Mouse (Mus musculus) heart, embryonic 14.5 days (tissue): ENCODE data around the gene Mast4. TPM values are rescaled to one million over a fixed set of nuclear protein-coding genes. Genes with fewer than 3 reads are reported as not detected.
A peak's percentile ranks its signal among the peaks of the same experiment; 100 is the strongest.

Experiments used
- ATAC-seq: fragments of 200-750 bp; cut with Nextera tagmentation; 2 replicates; pipeline ENCODE4 v1.8.0; 2017; ENCODE audit warnings: low read depth, moderate TSS enrichment; ENCODE audit not compliant: insufficient number of reproducible peaks, insufficient read depth, low FRiP score
- H3K27ac ChIP-seq, 2 experiments: fragments of 200-500 bp in 1 of 2; fragments of 300-500 bp in 1 of 2; sonication (generic) in 1 of 2; replicated peaks in 1 of 2; 2 replicates each; pipeline ENCODE4 v1.5.1; 2012 to 2014; ENCODE audit warnings: low read depth in 2 of 2, low read length in 2 of 2, control low read depth in 1 of 2, mild to moderate bottlenecking in 1 of 2, mixed read lengths in 1 of 2; ENCODE audit not compliant: control insufficient read depth in 1 of 2, insufficient read depth in 1 of 2
- H3K27me3 ChIP-seq: fragments of 300-500 bp; sonication (generic); 2 replicates; pipeline ENCODE4 v1.6.1; 2014; ENCODE audit warnings: mild to moderate bottlenecking, low read length, control low read depth; ENCODE audit not compliant: control insufficient read depth, insufficient read depth
- H3K36me3 ChIP-seq: fragments of 300-500 bp; sonication (generic); 2 replicates; pipeline ENCODE4 v1.6.1; 2014; ENCODE audit warnings: mild to moderate bottlenecking, control low read depth, low read length, mixed read lengths; ENCODE audit not compliant: control insufficient read depth, insufficient read depth
- H3K4me1 ChIP-seq, 2 experiments: fragments of 200-500 bp in 1 of 2; fragments of 300-500 bp in 1 of 2; sonication (generic) in 1 of 2; 2 replicates each; pipeline ENCODE4 v1.6.1; 2012 to 2014; ENCODE audit warnings: low read length in 2 of 2, control low read depth in 1 of 2, mixed read lengths in 1 of 2; ENCODE audit not compliant: control insufficient read depth in 2 of 2, insufficient read depth in 2 of 2
- H3K4me2 ChIP-seq: fragments of 300-500 bp; sonication (generic); 2 replicates; pipeline ENCODE4 v1.6.1; 2014; ENCODE audit warnings: mild to moderate bottlenecking, low read length
- H3K4me3 ChIP-seq, 2 experiments: fragments of 200-500 bp in 1 of 2; fragments of 300-500 bp in 1 of 2; sonication (generic) in 1 of 2; 2 replicates each; pipeline ENCODE4 v1.5.1; 2012 to 2014; ENCODE audit warnings: low read length in 2 of 2, mild to moderate bottlenecking in 2 of 2, control low read depth in 1 of 2, low read depth in 1 of 2, moderate library complexity in 1 of 2; ENCODE audit not compliant: control insufficient read depth in 1 of 2, insufficient read depth in 1 of 2
- H3K9ac ChIP-seq: fragments of 300-500 bp; sonication (generic); 2 replicates; pipeline ENCODE4 v1.6.1; 2014; ENCODE audit warnings: mild to moderate bottlenecking, low read length
- H3K9me3 ChIP-seq: fragments of 300-500 bp; sonication (generic); 2 replicates; pipeline ENCODE4 v1.6.1; 2016; ENCODE audit warnings: low read length, control low read depth; ENCODE audit not compliant: control insufficient read depth
- WGBS: fragments of 180-500 bp; shearing (Covaris S2); extraction: QIAGEN DNeasy Blood & Tissue Kit; methylation state at CpG from one replicate; pipeline ENCODE4 v1.1.7; 2014; 5-methylcytosine and 5-hydroxymethylcytosine counted together
- polyA plus RNA-seq: library from polyadenylated mRNA; unstranded; fragments of >200 nt; fragmentation: Nextera tagmentation; extraction: Ambion mirVana; gene quantifications from 2 replicates; pipeline ENCODE4 v1.2.1, GENCODE M21; 2014

Gene Mast4
- polyA plus RNA-seq, 1 experiment from 2014 or later, result 54.1 TPM

GRCm38 (mm10) chr13:102949756-102950155 is 384.5 kb downstream of the Mast4 start:
- 83% methylated on average over 7 of the region's 7 CpGs for WGBS
- no peak for ATAC-seq
- Histone ChIP-seq H3K4me3 (no peak overlapping the region), H3K9me3 (no peaks in the 10 kb centered on the region), H3K27me3 (no peaks in the 10 kb centered on the region), H3K9ac (no peak overlapping the region), H3K27ac (peak overlapping the region in 1 of 2 experiments; percentile 46; a peak in 2 of 4 replicates), H3K36me3 (no peaks in the 10 kb centered on the region), H3K4me1 (peaks cover 23 to 42% of the 10 kb centered on the region in 2 experiments), H3K4me2 (no peak overlapping the region)

GRCm38 (mm10) chr13:102948966-102949365 is 385.3 kb downstream of the Mast4 start:
- H3K27ac ChIP-seq, result peak overlapping the region; percentile 4 to 47; a peak in 3 of 4 replicates
- H3K4me2 ChIP-seq, result no peak overlapping the region
- H3K4me1 ChIP-seq, result peaks cover 24 to 43% of the 10 kb centered on the region in 2 experiments
- WGBS, result 45% methylated on average over 3 of the region's 3 CpGs
- H3K36me3 ChIP-seq, result no peaks in the 10 kb centered on the region
- peak; percentile 27; the same call in 1 of the 2 replicates for ATAC-seq
- H3K4me3 ChIP-seq, result no peak overlapping the region
- H3K27me3 ChIP-seq, result no peaks in the 10 kb centered on the region
- H3K9ac ChIP-seq, result no peak overlapping the region
- no peaks in the 10 kb centered on the region for H3K9me3 ChIP-seq

- Histone ChIP-seq H3K9me3 (no peaks in the 10 kb centered on the region), H3K27me3 (no peaks in the 10 kb centered on the region), H3K4me1 (peaks cover 20 to 36% of the 10 kb centered on the region in 2 experiments), H3K4me3 (no peak overlapping the region), H3K27ac (no peak overlapping the region), H3K4me2 (no peak overlapping the region), H3K9ac (no peak overlapping the region), H3K36me3 (no peaks in the 10 kb centered on the region)
- WGBS, result 85% methylated on average over 2 of the region's 2 CpGs
- ATAC-seq, result no peak
These were observed 386.8 kb downstream of the Mast4 start for GRCm38 (mm10) chr13:102947546-102947945.

DNA sequence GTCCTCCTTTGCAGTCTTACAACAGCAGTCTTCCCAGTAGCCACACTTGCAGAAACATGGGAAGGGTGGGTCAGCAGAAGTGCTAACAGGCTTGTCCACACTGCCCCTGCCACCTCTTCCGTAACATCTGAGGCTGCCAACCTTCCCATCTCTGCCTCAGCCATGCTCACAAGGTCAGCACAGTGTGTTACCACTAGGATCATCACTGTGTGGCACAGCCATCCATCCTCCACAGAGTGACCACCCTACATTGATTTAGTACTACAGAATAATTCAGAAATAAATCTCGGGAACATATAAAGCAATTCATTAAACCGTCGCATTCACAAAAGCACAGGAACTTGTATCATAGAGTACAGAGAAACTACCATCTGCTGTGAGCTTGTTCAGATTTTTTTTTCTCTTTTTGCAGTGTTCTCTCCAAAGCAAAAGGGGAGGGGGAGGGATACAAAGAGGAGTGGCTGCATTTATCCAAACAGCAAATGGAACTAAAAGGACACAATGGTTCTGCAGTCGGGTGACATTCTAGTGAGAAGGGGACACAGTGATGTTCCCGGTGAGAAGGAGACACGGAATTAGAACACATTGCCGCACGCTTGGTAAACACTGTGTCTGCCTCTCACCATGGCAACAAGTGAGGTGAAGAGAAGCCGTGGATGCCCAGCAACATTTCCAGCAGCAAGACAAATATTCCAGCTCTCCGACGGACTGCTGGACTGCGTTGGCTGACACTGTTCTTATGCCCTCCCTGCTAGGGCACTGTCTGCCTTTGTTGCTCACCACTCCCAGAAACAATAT is 388.1 kb downstream of the Mast4 start:
- H3K27me3 ChIP-seq, result no peaks in the 10 kb centered on the region
- 0 out of 2 replicates have a peak, but pooled peaks have one; percentile 41 for ATAC-seq
- no peaks in the 10 kb centered on the region for H3K36me3 ChIP-seq
- peak overlapping the region; percentile 16 to 37; a peak in 3 of 4 replicates for H3K27ac ChIP-seq
- peaks cover 20 to 36% of the 10 kb centered on the region in 2 experiments for H3K4me1 ChIP-seq
- no peak overlapping the region for H3K4me2 ChIP-seq
- H3K9me3 ChIP-seq, result no peaks in the 10 kb centered on the region
- H3K9ac ChIP-seq, result peak overlapping the region; percentile 30; the same call in 1 of the 2 replicates
- no peak overlapping the region for H3K4me3 ChIP-seq
- WGBS, result 52% methylated on average over 13 of the region's 13 CpGs

DNA sequence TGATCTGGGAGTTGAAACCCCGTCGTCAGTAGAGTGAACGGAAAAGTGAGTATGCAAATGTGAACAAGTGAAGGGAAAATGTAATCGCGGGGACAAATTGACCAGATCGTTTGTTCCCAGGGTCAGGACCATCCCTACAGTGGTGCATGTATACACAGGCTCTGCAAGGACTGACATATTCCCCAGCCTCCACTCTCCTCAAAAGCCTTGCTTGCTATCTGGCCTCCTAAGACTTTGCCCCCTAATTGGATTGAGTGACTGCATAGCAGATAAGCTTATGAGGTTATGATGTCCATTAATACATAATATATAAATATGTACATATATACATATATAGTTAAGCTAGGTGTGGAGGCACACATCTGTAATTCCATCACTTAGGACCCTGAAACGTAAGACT is 388.8 kb downstream of the Mast4 start:
- Histone ChIP-seq H3K4me3 (no peak overlapping the region), H3K9me3 (no peaks in the 10 kb centered on the region), H3K36me3 (no peaks in the 10 kb centered on the region), H3K4me2 (no peak overlapping the region), H3K4me1 (peaks cover 20 to 36% of the 10 kb centered on the region in 2 experiments), H3K27ac (no peak overlapping the region), H3K9ac (no peak overlapping the region), H3K27me3 (no peaks in the 10 kb centered on the region)
- 86% methylated on average over 7 of the region's 7 CpGs for WGBS
- ATAC-seq, result no peak

DNA sequence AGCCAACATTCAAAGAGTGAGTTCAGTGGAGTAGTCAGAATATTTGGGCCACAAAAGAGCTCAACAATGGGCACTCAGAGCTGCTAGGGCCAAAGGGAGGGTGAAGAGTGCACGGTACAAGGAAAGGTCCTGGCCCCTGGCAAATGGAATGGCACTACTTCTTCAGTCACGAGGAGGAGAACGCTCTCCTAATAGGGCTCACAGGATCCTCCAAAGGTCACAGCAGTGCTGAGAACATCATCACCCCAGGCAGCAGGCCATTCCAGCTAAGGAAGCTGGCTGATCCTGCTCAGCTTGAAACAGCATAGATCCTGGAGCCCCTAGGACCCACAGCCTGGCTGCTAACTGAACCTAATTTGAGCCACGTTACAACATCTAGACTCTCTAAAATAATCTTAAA is 389.8 kb downstream of the Mast4 start:
- H3K4me1 ChIP-seq, result peaks cover 20 to 28% of the 10 kb centered on the region in 2 experiments
- no peak overlapping the region for H3K4me3 ChIP-seq
- H3K9ac ChIP-seq, result no peak overlapping the region
- H3K27me3 ChIP-seq, result no peaks in the 10 kb centered on the region
- ATAC-seq, result no peak
- no peaks in the 10 kb centered on the region for H3K9me3 ChIP-seq
- H3K4me2 ChIP-seq, result no peak overlapping the region
- H3K27ac ChIP-seq, result no peak overlapping the region
- H3K36me3 ChIP-seq, result no peaks in the 10 kb centered on the region
- 78% methylated on average over 4 of the region's 4 CpGs for WGBS

DNA sequence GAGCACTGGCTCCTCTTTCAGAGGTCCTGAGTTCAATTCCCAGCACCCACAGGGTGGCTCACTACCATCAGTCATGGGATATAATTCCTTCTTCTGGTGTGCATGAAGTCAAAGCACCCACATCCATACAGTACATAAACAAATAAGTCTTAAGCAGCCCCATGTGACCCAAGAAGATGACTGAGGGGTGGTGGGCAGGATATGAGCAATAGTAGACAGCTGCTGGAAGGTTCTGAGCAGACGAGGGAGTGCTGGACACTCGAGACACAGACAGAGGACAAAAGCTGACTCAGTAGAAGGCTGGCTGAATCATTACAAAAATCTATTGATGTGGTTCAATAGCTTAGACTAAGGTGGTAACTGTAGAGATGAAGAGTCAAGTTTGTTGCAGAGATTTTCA is 391.7 kb downstream of the Mast4 start:
- H3K4me1 ChIP-seq, result peaks cover 13 to 24% of the 10 kb centered on the region in 2 experiments
- no peaks in the 10 kb centered on the region for H3K9me3 ChIP-seq
- H3K4me3 ChIP-seq, result no peak overlapping the region
- no peaks in the 10 kb centered on the region for H3K36me3 ChIP-seq
- no peak overlapping the region for H3K4me2 ChIP-seq
- H3K9ac ChIP-seq, result no peak overlapping the region
- 89% methylated on average over 2 of the region's 2 CpGs for WGBS
- no peaks in the 10 kb centered on the region for H3K27me3 ChIP-seq
- ATAC-seq, result no peak
- no peak overlapping the region for H3K27ac ChIP-seq
